Mouse (Mus musculus) megakaryocyte-erythroid progenitor cell, adult 5 weeks (primary cell): ENCODE measurements around the gene Katnal1. TPM values are rescaled to one million over a fixed set of nuclear protein-coding genes. Genes with fewer than 3 reads are reported as not detected.

Experiments used
- polyA plus RNA-seq: library from polyadenylated mRNA; stranded (reverse); fragments of >175 nt; gene quantifications from 2 replicates; pipeline ENCODE4 v1.2.3, GENCODE M21; 2012

Gene Katnal1
- 5.6 TPM in 2 replicates for polyA plus RNA-seq

GRCm38 (mm10) chr5:148929116-148929449 lies at the start of gene Katnal1:
Katnal1 (minus strand) TSS chr5:148929320.

Other genes with a start within 250 kb of the Katnal1 start
- not detected in 2 replicates for gene Gm42791, start 65.8 kb upstream of the Katnal1 start, polyA plus RNA-seq